Mouse (Mus musculus) midbrain, embryonic 16.5 days (tissue): ENCODE data around the gene Gzmf. TPM values are rescaled to one million over a fixed set of nuclear protein-coding genes. Genes with fewer than 3 reads are reported as not detected.
"Not testable (repeated sequence)": the region's sequence is repeated elsewhere in the genome, so short reads cannot be mapped to it uniquely, and the experiment has no call there.

ENCODE experiments used
- ATAC-seq: fragments of 200-750 bp; cut with Nextera tagmentation; 2 replicates; pipeline ENCODE4 v1.8.0; 2017; ENCODE audit warnings: moderate TSS enrichment
- H3K27ac ChIP-seq: fragments of 300-500 bp; sonication (generic); 2 replicates; pipeline ENCODE4 v1.5.1; 2014; ENCODE audit warnings: mild to moderate bottlenecking, low read length, mixed read lengths
- H3K27me3 ChIP-seq: fragments of 300-500 bp; sonication (generic); 2 replicates; pipeline ENCODE4 v1.6.1; 2014; ENCODE audit warnings: low read depth, low read length, mixed read lengths; ENCODE audit not compliant: control insufficient read depth, insufficient read depth
- H3K36me3 ChIP-seq: fragments of 300-500 bp; sonication (generic); 2 replicates; pipeline ENCODE4 v1.6.1; 2014; ENCODE audit warnings: mild to moderate bottlenecking, low read length, moderate library complexity, mixed read lengths; ENCODE audit not compliant: control insufficient read depth, insufficient read depth
- H3K4me1 ChIP-seq: fragments of 300-500 bp; sonication (generic); 2 replicates; pipeline ENCODE4 v1.6.1; 2014; ENCODE audit warnings: mild to moderate bottlenecking, low read length, mixed read lengths; ENCODE audit not compliant: control insufficient read depth, insufficient read depth
- H3K4me2 ChIP-seq: fragments of 300-500 bp; sonication (generic); 2 replicates; pipeline ENCODE4 v1.6.1; 2014; ENCODE audit warnings: mild to moderate bottlenecking, low read length, mixed read lengths
- H3K4me3 ChIP-seq: fragments of 300-500 bp; sonication (generic); 2 replicates; pipeline ENCODE4 v1.5.1; 2014; ENCODE audit warnings: low read depth, mild to moderate bottlenecking, low read length, moderate library complexity, mixed read lengths
- H3K9ac ChIP-seq: fragments of 300-500 bp; sonication (generic); 2 replicates; pipeline ENCODE4 v1.6.1; 2014; ENCODE audit warnings: low read depth, low read length, mixed read lengths
- H3K9me3 ChIP-seq: fragments of 300-500 bp; sonication (generic); replicated peaks from 2 replicates; pipeline ENCODE4 v1.6.1; 2014; ENCODE audit warnings: mild to moderate bottlenecking, low read length, mixed read lengths; ENCODE audit not compliant: control insufficient read depth, poor library complexity, severe bottlenecking
- WGBS: fragments of 180-500 bp; shearing (Covaris S2); extraction: QIAGEN DNeasy Blood & Tissue Kit; methylation state at CpG from one replicate; pipeline ENCODE4 v1.1.7; 2014; 5-methylcytosine and 5-hydroxymethylcytosine counted together
- polyA plus RNA-seq: library from polyadenylated mRNA; unstranded; fragments of >200 nt; fragmentation: Nextera tagmentation; extraction: Ambion mirVana; gene quantifications from 2 replicates; pipeline ENCODE4 v1.2.1, GENCODE M21; 2015

Gzmf gene
- polyA plus RNA-seq, 1 experiment from 2014 or later: not detected

DNA sequence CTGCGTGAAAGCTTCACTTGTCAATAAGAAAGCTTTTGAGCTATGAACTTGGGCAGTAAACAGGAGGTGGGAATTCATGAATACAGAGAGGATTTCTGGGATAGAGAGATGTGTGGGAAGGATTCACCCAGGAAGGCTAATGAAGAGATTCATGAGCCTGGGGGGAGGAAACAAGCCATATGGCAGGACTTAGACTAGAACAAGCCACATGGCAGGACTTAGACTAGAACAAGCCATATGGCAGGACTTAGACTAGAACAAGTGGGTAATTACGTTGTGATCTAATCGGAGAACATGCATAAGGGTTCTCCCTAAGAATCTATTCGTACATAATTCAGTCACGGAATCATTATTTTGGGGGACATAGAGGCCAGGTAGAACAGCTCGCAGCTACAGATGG, 37.8 kb downstream of the Gzmf start:
- no peaks in the 10 kb centered on the region for H3K4me1 ChIP-seq
- H3K4me2 ChIP-seq: no peak overlapping the region
- H3K36me3 ChIP-seq: no peaks in the 10 kb centered on the region
- H3K9ac ChIP-seq: no peak overlapping the region
- H3K4me3 ChIP-seq: no peak overlapping the region
- no peak for ATAC-seq
- H3K27ac ChIP-seq: no peak overlapping the region
- H3K27me3 ChIP-seq: no peaks in the 10 kb centered on the region
- WGBS: 91% methylated on average over 6 of the region's 6 CpGs
- no peaks in the 10 kb centered on the region for H3K9me3 ChIP-seq

DNA sequence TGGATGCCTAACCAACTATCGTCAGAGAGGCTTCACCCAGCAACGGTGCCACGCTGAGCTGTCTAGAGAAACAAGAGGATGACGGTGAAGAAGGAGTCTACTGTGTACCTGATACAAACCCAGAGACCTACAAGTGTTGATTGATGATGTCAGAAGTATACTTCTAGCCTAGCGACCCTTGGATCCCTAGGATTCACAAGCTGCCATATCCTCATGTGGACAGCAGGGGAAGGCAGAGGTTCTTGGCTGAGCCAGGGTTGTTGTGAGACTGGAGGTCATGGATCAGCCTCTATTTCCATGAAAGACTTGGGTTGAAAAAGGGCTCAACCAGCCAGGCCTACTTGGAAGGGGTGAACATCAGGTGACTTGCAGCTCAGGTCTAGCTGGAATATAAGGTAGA, 38.5 kb downstream of the Gzmf start:
- no peak overlapping the region for H3K27ac ChIP-seq
- H3K9ac ChIP-seq: no peak overlapping the region
- H3K9me3 ChIP-seq: no peaks in the 10 kb centered on the region
- no peak overlapping the region for H3K4me3 ChIP-seq
- no peak for ATAC-seq
- 94% methylated on average over 5 of the region's 5 CpGs for WGBS
- no peaks in the 10 kb centered on the region for H3K27me3 ChIP-seq
- H3K4me2 ChIP-seq: no peak overlapping the region
- no peaks in the 10 kb centered on the region for H3K36me3 ChIP-seq
- H3K4me1 ChIP-seq: no peaks in the 10 kb centered on the region

DNA sequence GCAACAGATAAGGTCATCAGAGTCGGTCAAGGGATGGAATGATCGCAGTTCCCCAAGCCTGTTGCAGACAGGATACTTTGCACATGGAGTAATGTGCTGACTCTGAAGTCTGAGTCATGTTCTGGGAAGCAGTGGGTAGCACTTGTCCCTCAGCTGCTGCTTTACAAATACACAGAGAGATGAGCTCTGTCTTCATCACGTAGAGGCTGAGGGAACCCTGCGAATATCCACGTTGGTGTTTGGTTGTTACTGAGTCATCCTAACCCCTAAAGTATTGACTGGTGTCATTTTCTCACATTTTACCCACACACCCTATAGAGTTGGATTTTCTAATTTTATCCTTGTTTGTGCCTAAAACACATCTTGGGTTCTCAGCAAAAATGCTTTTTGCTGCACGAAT, 43.2 kb downstream of the Gzmf start:
- H3K4me1 ChIP-seq: no peaks in the 10 kb centered on the region
- H3K27me3 ChIP-seq: no peaks in the 10 kb centered on the region
- no peak overlapping the region for H3K4me2 ChIP-seq
- no peaks in the 10 kb centered on the region for H3K9me3 ChIP-seq
- no peak overlapping the region for H3K27ac ChIP-seq
- no peak overlapping the region for H3K4me3 ChIP-seq
- WGBS: 88% methylated on average over 6 of the region's 6 CpGs
- no peaks in the 10 kb centered on the region for H3K36me3 ChIP-seq
- ATAC-seq: no peak
- no peak overlapping the region for H3K9ac ChIP-seq

DNA sequence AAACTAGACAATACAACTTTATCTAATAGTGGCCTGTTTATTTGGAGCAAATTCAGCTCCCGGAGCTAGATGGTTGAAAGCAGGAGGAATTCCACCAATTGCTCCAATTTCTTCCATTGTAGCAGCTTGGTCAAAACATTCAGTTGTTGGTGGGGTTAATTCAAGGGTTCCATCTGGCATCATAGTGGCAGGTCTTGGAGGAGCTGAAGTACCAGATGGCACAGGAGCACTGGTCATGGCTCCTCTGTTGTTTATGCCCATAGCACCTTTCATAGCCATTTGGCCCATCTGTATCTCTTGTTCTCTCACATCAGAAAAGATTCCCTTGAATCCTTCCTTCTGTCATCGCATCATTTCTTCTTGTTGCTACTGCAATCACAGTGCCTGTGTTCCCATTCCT, 49.1 kb downstream of the Gzmf start:
- WGBS: 90% methylated on average over 2 of the region's 2 CpGs
- no peak overlapping the region for H3K27ac ChIP-seq
- H3K4me1 ChIP-seq: no peaks in the 10 kb centered on the region

DNA sequence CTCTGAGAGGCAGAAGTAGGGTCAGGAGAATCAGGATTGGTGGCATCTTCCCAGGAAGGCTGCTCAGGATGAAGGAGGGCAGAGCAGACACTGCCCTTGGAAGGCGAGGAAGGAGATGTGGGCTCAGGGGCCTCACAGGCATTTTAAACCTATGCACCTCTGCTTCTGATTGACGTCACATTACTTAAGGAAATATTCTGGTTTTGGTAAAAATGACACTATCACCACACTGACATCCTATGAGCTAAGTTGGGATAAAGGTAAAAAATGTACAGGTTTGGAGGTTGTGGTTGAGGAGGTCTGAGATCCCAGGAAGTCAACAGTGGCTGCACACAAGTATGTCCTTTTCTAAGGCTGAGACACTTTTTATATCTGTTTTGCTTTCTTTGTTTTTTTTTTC, 51.7 kb downstream of the Gzmf start, which contains the start of gene Gzmg:
Gzmg (minus strand) TSS at position 101 of the 400 bp plus-strand sequence.
- not testable (repeated sequence) for H3K27me3 ChIP-seq, H3K9me3 ChIP-seq, H3K4me3 ChIP-seq, H3K27ac ChIP-seq, H3K4me1 ChIP-seq, ATAC-seq, H3K4me2 ChIP-seq, H3K9ac ChIP-seq, H3K36me3 ChIP-seq
- WGBS: 91% methylated on average over 2 of the region's 2 CpGs

More for the DNA sequence above, 49.1 kb downstream of the Gzmf start:
- no peak overlapping the region for H3K4me2 ChIP-seq
- H3K36me3 ChIP-seq: no peaks in the 10 kb centered on the region
- H3K9ac ChIP-seq: no peak overlapping the region
- no peaks in the 10 kb centered on the region for H3K27me3 ChIP-seq
- no peaks in the 10 kb centered on the region for H3K9me3 ChIP-seq
- ATAC-seq: no peak
- no peak overlapping the region for H3K4me3 ChIP-seq

DNA sequence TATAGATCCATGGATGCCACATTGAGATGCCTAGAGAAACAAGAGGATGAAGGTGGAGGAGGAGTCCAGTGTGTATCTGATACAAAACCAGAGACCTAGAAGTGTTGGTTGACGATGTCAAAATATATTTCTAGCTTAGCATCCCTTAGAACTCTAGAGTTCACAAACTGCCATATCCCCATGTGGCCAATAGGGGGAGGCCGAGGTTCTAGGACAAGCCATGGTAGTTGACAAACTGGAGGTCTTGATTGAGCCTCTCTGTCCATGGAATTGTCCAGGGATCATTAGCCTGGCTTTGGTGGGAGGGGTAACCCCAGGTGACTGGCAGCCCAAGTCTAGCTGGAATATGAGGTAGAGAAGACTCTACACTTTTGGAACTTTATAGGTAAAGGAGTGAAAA, 55.9 kb downstream of the Gzmf start:
- Histone ChIP-seq H3K4me2 (no peak overlapping the region), H3K9me3 (no peaks in the 10 kb centered on the region), H3K27me3 (no peaks in the 10 kb centered on the region), H3K4me1 (no peaks in the 10 kb centered on the region), H3K4me3 (no peak overlapping the region), H3K27ac (no peak overlapping the region), H3K9ac (no peak overlapping the region), H3K36me3 (no peaks in the 10 kb centered on the region)
- ATAC-seq: no peak
- WGBS: 78% methylated on average over 2 of the region's 2 CpGs

Other genes starting within 250 kb of the Gzmf start
- not detected in 2 replicates for gene Mcpt1, start 193.4 kb downstream of the Gzmf start, polyA plus RNA-seq
- not detected in 2 replicates for gene Mcpt9, start 180.9 kb downstream of the Gzmf start, polyA plus RNA-seq
- gene Mcpt2, start 169.4 kb downstream of the Gzmf start, polyA plus RNA-seq: not detected in 2 replicates
- not detected in 2 replicates for gene Mcpt4, start 149.1 kb downstream of the Gzmf start, polyA plus RNA-seq
- gene Mcpt8, start 126.1 kb downstream of the Gzmf start, polyA plus RNA-seq: not detected in 2 replicates
- gene Ctsg, start 108.8 kb downstream of the Gzmf start, polyA plus RNA-seq: not detected in 2 replicates
- gene Gzme, start 90.8 kb downstream of the Gzmf start, polyA plus RNA-seq: not detected in 2 replicates
- gene Gzmd, start 78.8 kb downstream of the Gzmf start, polyA plus RNA-seq: not detected in 2 replicates
- not detected in 2 replicates for gene Gzmg, start 51.8 kb downstream of the Gzmf start, polyA plus RNA-seq
- gene Gzmn, start 36.8 kb downstream of the Gzmf start, polyA plus RNA-seq: not detected in 2 replicates
- gene Gzmc, start 23.2 kb upstream of the Gzmf start, polyA plus RNA-seq: not detected in 2 replicates
- not detected in 2 replicates for gene Gzmb, start 50.8 kb upstream of the Gzmf start, polyA plus RNA-seq
- 0.23 and 0.30 TPM in 2 replicates for gene Atp12a, start 153.7 kb upstream of the Gzmf start, polyA plus RNA-seq
- gene Rnf17, start 191.2 kb upstream of the Gzmf start, polyA plus RNA-seq: 1.3 and 1.7 TPM in 2 replicates